Mouse (Mus musculus) midbrain, embryonic 16.5 days (tissue): ENCODE data around the gene Nfix. TPM values are rescaled to one million over a fixed set of nuclear protein-coding genes. Genes with fewer than 3 reads are reported as not detected.

Experiments used
- ATAC-seq: fragments of 200-750 bp; cut with Nextera tagmentation; 2 replicates; pipeline ENCODE4 v1.8.0; 2017; ENCODE audit warnings: moderate TSS enrichment
- H3K27ac ChIP-seq: fragments of 300-500 bp; sonication (generic); 2 replicates; pipeline ENCODE4 v1.5.1; 2014; ENCODE audit warnings: mild to moderate bottlenecking, low read length, mixed read lengths
- H3K27me3 ChIP-seq: fragments of 300-500 bp; sonication (generic); 2 replicates; pipeline ENCODE4 v1.6.1; 2014; ENCODE audit warnings: low read depth, low read length, mixed read lengths; ENCODE audit not compliant: control insufficient read depth, insufficient read depth
- H3K36me3 ChIP-seq: fragments of 300-500 bp; sonication (generic); 2 replicates; pipeline ENCODE4 v1.6.1; 2014; ENCODE audit warnings: mild to moderate bottlenecking, low read length, moderate library complexity, mixed read lengths; ENCODE audit not compliant: control insufficient read depth, insufficient read depth
- H3K4me1 ChIP-seq: fragments of 300-500 bp; sonication (generic); 2 replicates; pipeline ENCODE4 v1.6.1; 2014; ENCODE audit warnings: mild to moderate bottlenecking, low read length, mixed read lengths; ENCODE audit not compliant: control insufficient read depth, insufficient read depth
- H3K4me2 ChIP-seq: fragments of 300-500 bp; sonication (generic); 2 replicates; pipeline ENCODE4 v1.6.1; 2014; ENCODE audit warnings: mild to moderate bottlenecking, low read length, mixed read lengths
- H3K4me3 ChIP-seq: fragments of 300-500 bp; sonication (generic); 2 replicates; pipeline ENCODE4 v1.5.1; 2014; ENCODE audit warnings: low read depth, mild to moderate bottlenecking, low read length, moderate library complexity, mixed read lengths
- H3K9ac ChIP-seq: fragments of 300-500 bp; sonication (generic); 2 replicates; pipeline ENCODE4 v1.6.1; 2014; ENCODE audit warnings: low read depth, low read length, mixed read lengths
- H3K9me3 ChIP-seq: fragments of 300-500 bp; sonication (generic); replicated peaks from 2 replicates; pipeline ENCODE4 v1.6.1; 2014; ENCODE audit warnings: mild to moderate bottlenecking, low read length, mixed read lengths; ENCODE audit not compliant: control insufficient read depth, poor library complexity, severe bottlenecking
- WGBS: fragments of 180-500 bp; shearing (Covaris S2); extraction: QIAGEN DNeasy Blood & Tissue Kit; methylation state at CpG from one replicate; pipeline ENCODE4 v1.1.7; 2014; 5-methylcytosine and 5-hydroxymethylcytosine counted together
- polyA plus RNA-seq: library from polyadenylated mRNA; unstranded; fragments of >200 nt; fragmentation: Nextera tagmentation; extraction: Ambion mirVana; gene quantifications from 2 replicates; pipeline ENCODE4 v1.2.1, GENCODE M21; 2015

The Nfix gene
- polyA plus RNA-seq, 1 experiment from 2014 or later = 55.4 TPM

DNA sequence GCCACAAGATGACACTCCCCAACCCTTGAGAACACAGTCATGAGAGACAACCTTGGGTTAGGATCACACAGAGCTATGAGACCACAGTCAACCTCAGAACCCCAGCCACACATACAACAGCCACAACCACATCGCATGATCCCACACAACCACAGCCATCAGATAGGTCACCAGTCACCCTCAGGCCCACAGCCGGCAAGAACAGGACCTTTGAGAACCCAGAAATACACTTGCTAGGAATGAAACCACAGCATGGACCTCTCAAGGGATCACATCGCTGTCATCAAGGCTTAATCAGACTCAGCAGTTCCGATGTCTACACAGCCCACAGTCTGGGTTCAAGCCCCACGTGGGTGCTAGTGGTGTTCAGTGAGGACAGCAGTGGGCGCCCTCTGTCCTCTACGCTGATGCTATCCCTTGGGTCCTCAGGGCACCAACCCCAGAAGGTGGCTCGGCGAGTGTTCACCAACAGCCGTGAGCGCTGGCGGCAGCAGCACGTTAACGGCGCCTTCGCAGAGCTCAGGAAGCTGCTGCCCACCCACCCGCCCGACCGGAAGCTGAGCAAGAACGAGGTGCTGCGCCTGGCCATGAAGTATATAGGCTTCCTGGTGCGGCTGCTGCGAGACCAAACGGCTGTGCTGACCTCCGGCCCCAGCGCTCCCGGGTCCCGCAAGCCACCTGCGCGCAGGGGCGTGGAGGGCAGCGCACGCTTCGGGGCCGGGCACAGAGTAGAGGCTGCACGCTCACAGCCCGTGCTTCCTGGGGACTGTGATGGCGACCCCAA is 96.5 kb downstream of the Nfix start:
- peaks cover 6% of the 10 kb centered on the region for H3K36me3 ChIP-seq
- peaks cover 38% of the 10 kb centered on the region for H3K27me3 ChIP-seq
- no peak overlapping the region for H3K9ac ChIP-seq
- peaks cover 20% of the 10 kb centered on the region for H3K4me1 ChIP-seq
- H3K4me2 ChIP-seq = peak overlapping the region; percentile 24; the same call in 1 of the 2 replicates
- no peak overlapping the region for H3K4me3 ChIP-seq
- peak overlapping the region; percentile 35; the same call in 1 of the 2 replicates for H3K27ac ChIP-seq
- ATAC-seq = no peak
- 12% methylated on average over 38 of the region's 38 CpGs for WGBS
- H3K9me3 ChIP-seq = no peaks in the 10 kb centered on the region

DNA sequence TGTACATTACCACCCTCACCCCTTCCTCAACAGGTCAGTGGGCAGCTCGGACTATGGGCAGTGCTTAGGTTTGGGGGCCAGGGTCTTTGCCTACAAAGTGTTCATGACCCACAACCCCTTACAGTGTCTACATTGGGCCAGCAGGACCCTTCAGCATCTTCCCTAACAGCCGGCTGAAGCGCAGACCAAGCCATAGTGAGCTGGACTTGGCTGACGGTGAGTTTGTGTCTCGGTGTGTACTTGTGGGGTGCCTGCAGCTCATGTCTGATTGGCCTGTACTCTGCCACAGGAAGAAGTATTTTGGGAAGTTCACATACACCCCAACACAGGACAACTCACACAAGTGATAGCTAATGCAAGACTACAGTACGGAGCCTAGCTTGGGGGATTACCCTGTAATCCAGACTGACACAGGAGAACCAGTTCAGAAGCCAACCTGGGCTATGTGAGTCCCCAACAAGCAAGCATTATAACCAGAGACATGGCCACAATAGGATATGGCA is 97.1 kb downstream of the Nfix start:
- Histone ChIP-seq H3K27ac (no peak overlapping the region), H3K9me3 (no peaks in the 10 kb centered on the region), H3K4me2 (no peak overlapping the region), H3K4me1 (peaks cover 17% of the 10 kb centered on the region), H3K27me3 (peaks cover 38% of the 10 kb centered on the region), H3K4me3 (no peak overlapping the region), H3K9ac (no peak overlapping the region), H3K36me3 (peaks cover 8% of the 10 kb centered on the region)
- no peak for ATAC-seq
- WGBS = 80% methylated on average over 6 of the region's 6 CpGs

DNA sequence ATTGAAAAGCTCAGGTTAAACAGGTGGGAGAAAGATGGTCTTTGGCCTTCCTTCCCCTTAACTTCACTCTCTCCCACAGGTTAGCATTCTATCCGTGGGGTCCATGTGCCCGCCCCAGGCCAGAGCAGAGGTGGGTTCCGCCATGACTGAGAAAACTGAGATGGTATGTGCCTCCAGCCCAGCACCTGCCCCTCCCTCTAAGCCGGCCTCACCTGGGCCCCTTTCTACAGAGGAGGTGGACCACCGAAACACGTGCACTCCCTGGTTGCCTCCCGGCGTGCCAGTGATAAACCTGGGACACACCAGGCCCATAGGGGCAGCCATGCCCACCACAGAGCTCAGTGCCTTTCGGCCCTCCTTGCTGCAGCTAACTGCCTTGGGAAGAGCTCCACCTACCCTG is 97.6 kb downstream of the Nfix start:
- Histone ChIP-seq H3K4me3 (no peak overlapping the region), H3K36me3 (peaks cover 9% of the 10 kb centered on the region), H3K9me3 (no peaks in the 10 kb centered on the region), H3K4me2 (no peak overlapping the region), H3K27me3 (peaks cover 37% of the 10 kb centered on the region), H3K4me1 (peaks cover 14% of the 10 kb centered on the region), H3K9ac (no peak overlapping the region), H3K27ac (no peak overlapping the region)
- ATAC-seq = no peak
- WGBS = 77% methylated on average over 9 of the region's 9 CpGs

DNA sequence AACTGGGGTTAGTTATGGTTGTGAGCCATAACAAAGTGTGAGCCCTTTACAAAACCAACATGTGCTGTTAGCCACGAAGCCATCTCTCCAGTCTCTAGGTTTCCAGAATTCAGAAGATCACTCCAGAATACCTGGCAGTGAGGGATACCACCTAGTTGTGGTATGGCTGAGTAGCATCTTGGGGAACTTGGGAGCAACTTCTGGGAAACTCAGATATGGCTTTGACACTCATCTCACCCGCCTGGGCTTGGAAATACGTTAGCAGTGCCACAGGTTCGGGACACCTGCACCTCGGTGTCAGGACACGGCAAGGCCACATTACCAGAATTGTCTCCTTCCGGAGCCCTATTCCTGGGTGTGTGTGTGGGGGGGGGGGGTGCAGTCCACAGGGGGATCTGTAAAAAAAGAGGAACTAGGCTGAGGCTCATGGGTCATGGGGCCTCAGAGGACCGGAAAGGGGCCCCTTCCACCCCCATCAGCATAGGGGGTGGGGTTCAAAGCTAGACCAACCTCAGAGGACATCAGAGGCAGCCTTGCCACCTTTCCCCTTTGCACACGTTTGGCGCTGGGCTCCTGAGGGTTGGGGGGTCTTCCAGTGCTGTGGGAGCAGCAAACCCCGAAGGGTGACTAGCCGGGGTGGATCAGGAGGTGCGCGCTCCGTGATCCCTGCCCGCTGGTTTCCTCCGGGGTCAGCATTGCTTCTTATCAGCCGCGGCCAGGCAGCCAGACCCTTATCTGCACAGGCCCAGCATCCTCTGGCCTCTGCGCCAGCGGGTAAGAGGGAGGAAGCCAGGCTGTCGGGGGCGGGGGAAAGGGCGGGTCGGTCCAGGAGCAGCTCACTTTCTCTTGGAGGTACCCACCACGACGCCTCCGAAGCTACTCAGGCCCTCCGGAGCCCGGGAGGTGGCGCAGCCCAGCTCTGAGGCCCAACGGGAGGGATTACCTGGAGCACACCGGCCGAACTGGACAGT is 98.9 kb downstream of the Nfix start, which contains the start of gene Lyl1:
Gene Lyl1 (plus strand): TSS at position 517 of the 971 bp plus-strand sequence.
- Histone ChIP-seq H3K27ac (peak within 1 kb of the TSS; percentile 37), H3K4me3 (no peak within 1 kb of the TSS; the same call in 1 of the 2 replicates), H3K36me3 (peaks cover 18% of the 10 kb centered on the region), H3K4me2 (peak within 1 kb of the TSS; percentile 2; the same call in 1 of the 2 replicates), H3K9me3 (no peaks in the 10 kb centered on the region), H3K9ac (0 out of 2 replicates have a peak within 1 kb of the TSS, but pooled peaks have one; percentile 16), H3K27me3 (peaks cover 32% of the 10 kb centered on the region), H3K4me1 (peaks cover 5% of the 10 kb centered on the region)
- no peak for ATAC-seq
- WGBS = 14% methylated on average over 34 of the region's 34 CpGs

DNA sequence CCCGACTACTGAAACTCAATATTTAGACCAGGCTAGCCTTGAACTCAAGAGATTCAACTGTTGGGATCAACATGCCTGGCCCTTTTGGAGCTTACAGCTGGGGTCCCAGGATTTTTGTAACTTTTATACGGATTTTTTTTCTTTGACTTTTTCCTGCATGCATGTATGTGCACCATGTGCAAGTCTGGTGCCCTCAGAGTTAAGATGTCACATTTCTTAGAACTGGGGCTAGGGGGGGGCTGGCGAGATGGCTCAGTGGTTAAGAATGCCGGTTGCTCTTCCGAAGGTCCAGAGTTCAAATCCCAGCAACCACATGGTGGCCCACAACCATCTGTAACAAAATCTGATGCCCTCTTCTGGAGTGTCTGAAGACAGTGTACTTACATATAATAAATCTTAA is 99.6 kb downstream of the Nfix start:
- Histone ChIP-seq H3K4me1 (peaks cover 5% of the 10 kb centered on the region), H3K4me2 (no peak overlapping the region), H3K27ac (peak overlapping the region; percentile 4; the same call in 1 of the 2 replicates), H3K4me3 (no peak overlapping the region), H3K27me3 (peaks cover 32% of the 10 kb centered on the region), H3K36me3 (peaks cover 18% of the 10 kb centered on the region), H3K9ac (no peak overlapping the region), H3K9me3 (no peaks in the 10 kb centered on the region)
- ATAC-seq = no peak
- 79% methylated on average over 5 of the region's 5 CpGs for WGBS

DNA sequence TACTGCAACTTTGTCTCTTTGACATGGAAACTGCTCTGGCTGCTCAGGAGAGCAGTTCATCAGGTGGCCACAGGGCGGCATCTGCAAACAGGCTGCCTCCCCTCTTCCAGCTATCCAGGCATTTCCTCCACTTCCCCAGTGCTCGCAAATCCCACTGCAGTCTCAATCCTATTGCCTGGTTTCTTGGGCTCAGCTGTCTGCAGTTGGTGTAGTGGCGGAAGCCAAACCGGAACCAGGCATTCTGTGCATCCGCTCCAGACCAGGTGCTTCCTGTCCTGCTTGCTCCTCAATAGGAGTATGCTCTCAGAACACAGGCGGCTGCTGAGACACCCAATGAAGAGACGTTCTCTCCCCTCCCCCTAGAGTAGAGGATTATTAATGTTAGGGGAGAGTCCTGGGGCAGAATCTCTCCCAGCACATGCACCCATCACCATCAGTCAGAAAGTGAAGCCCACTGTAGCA is 100.3 kb downstream of the Nfix start:
- no peaks in the 10 kb centered on the region for H3K9me3 ChIP-seq
- no peak overlapping the region for H3K4me3 ChIP-seq
- ATAC-seq = no peak
- peaks cover 2% of the 10 kb centered on the region; the same call in 1 of the 2 replicates for H3K4me1 ChIP-seq
- no peak overlapping the region for H3K4me2 ChIP-seq
- H3K27ac ChIP-seq = peak overlapping the region; percentile 4; the same call in 1 of the 2 replicates
- H3K9ac ChIP-seq = no peak overlapping the region
- peaks cover 18% of the 10 kb centered on the region for H3K36me3 ChIP-seq
- 55% methylated on average over 7 of the region's 7 CpGs for WGBS
- peaks cover 28% of the 10 kb centered on the region for H3K27me3 ChIP-seq

DNA sequence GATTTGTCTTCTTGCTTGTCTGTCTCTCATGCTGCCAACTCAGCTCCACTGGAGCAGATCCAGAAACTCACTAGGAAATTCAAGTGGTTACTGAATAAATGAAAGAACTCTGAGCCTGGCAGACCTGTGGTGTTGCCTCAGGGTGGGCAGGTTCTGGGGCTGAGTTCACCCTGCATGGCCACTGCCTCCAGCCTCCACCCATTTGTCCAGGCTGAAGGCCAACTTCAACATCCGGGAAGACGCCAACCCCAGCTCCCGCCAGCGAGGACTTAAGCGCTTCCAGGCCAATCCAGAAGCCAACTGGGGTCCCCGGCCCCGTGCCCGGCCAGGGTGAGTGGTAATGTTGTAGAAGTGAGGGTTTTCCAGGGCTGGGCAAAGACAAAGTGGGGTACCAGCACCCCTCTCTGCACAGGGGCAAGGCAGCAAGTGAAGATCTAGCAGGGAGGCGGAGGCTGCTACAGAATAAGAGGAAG is 101.2 kb downstream of the Nfix start:
- ATAC-seq = no peak
- Histone ChIP-seq H3K4me1 (peaks cover 1% of the 10 kb centered on the region; the same call in 1 of the 2 replicates), H3K9me3 (no peaks in the 10 kb centered on the region), H3K9ac (no peak overlapping the region), H3K36me3 (peaks cover 18% of the 10 kb centered on the region), H3K27me3 (peaks cover 27% of the 10 kb centered on the region), H3K4me2 (no peak overlapping the region), H3K4me3 (no peak overlapping the region), H3K27ac (peak overlapping the region; percentile 34; the same call in 1 of the 2 replicates)
- 90% methylated on average over 9 of the region's 9 CpGs for WGBS

DNA sequence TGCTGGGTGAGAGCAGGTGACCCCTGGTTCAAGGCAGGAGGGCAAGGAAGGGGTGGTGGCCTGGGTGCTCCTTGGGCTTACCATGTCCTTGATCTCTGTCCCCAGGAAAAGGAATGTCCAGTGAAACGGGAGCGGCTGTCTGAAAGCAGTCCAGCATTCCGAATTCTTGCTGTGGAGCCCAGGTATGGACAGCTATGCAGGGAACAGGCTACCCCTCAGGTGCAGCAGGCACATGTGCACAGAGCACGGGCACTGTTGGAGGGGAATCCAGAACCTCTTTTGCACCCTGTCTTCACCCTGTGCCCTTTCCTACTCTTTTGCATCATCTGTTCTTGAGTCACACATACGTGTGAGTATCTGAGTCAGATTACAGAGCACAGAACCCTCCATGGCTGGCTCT is 101.9 kb downstream of the Nfix start:
- H3K9ac ChIP-seq = no peak overlapping the region
- 96% methylated on average over 5 of the region's 5 CpGs for WGBS
- no peak overlapping the region for H3K4me2 ChIP-seq
- peaks cover 18% of the 10 kb centered on the region for H3K36me3 ChIP-seq
- no peaks in the 10 kb centered on the region for H3K4me1 ChIP-seq
- H3K4me3 ChIP-seq = no peak overlapping the region
- no peak overlapping the region for H3K27ac ChIP-seq
- ATAC-seq = no peak
- no peaks in the 10 kb centered on the region for H3K9me3 ChIP-seq
- H3K27me3 ChIP-seq = peaks cover 20% of the 10 kb centered on the region
